Mouse (Mus musculus) limb, embryonic 14.5 days (tissue): Measurements from ENCODE around the gene Aplp1. TPM values are rescaled to one million over a fixed set of nuclear protein-coding genes. Genes with fewer than 3 reads are reported as not detected.
A peak's percentile ranks its signal among the peaks of the same experiment; 100 is the strongest.
"Not testable (repeated sequence)": the region's sequence is repeated elsewhere in the genome, so short reads cannot be mapped to it uniquely, and the experiment has no call there.

Source experiments
- ATAC-seq: fragments of 200-750 bp; cut with Nextera tagmentation; 2 replicates; pipeline ENCODE4 v1.8.0; 2017; ENCODE audit warnings: low read depth, moderate number of reproducible peaks, moderate TSS enrichment; ENCODE audit not compliant: low FRiP score
- DNase-seq: peaks from one replicate; pipeline ENCODE4 v3.0.0-alpha.2; 2015; ENCODE audit warnings: low spot score
- H3K27ac ChIP-seq: fragments of 300-500 bp; sonication (generic); replicated peaks from 2 replicates; pipeline ENCODE4 v1.5.1; 2014; ENCODE audit warnings: low read depth, mild to moderate bottlenecking, low read length, moderate library complexity, mixed read lengths
- H3K27me3 ChIP-seq: fragments of 300-500 bp; sonication (generic); 2 replicates; pipeline ENCODE4 v1.6.1; 2014; ENCODE audit warnings: low read length, mixed read lengths; ENCODE audit not compliant: control insufficient read depth, insufficient read depth
- H3K36me3 ChIP-seq: fragments of 300-500 bp; sonication (generic); 2 replicates; pipeline ENCODE4 v1.6.1; 2014; ENCODE audit warnings: mild to moderate bottlenecking, low read length, moderate library complexity, mixed read lengths; ENCODE audit not compliant: control insufficient read depth, insufficient read depth
- H3K4me1 ChIP-seq: fragments of 300-500 bp; sonication (generic); 2 replicates; pipeline ENCODE4 v1.6.1; 2014; ENCODE audit warnings: antibody characterized with exemption, low read length, mixed read lengths; ENCODE audit not compliant: control insufficient read depth, insufficient read depth
- H3K4me2 ChIP-seq: fragments of 300-500 bp; sonication (generic); replicated peaks from 2 replicates; pipeline ENCODE4 v1.6.1; 2014; ENCODE audit warnings: low read depth, mild to moderate bottlenecking, low read length, moderate library complexity; ENCODE audit not compliant: severe bottlenecking
- H3K4me3 ChIP-seq: fragments of 300-500 bp; sonication (generic); replicated peaks from 2 replicates; pipeline ENCODE4 v1.5.1; 2014; ENCODE audit warnings: low read length
- H3K9ac ChIP-seq: fragments of 300-500 bp; sonication (generic); 2 replicates; pipeline ENCODE4 v1.6.1; 2014; ENCODE audit warnings: mild to moderate bottlenecking, low read depth, low read length, moderate library complexity; ENCODE audit not compliant: severe bottlenecking
- H3K9me3 ChIP-seq: fragments of 300-500 bp; sonication (generic); 2 replicates; pipeline ENCODE4 v1.6.1; 2016; ENCODE audit warnings: low read length; ENCODE audit not compliant: control insufficient read depth
- POLR2A ChIP-seq: fragments of 200-500 bp; IDR thresholded peaks from 2 replicates; pipeline ENCODE4 v1.8.0; 2012; ENCODE audit warnings: inconsistent platforms, mild to moderate bottlenecking, moderate library complexity, borderline replicate concordance; ENCODE audit not compliant: insufficient read depth, insufficient read length; ENCODE audit errors: extremely low read depth
- WGBS: fragments of 180-500 bp; shearing (Covaris S2); extraction: QIAGEN DNeasy Blood & Tissue Kit; methylation state at CpG from one replicate; pipeline ENCODE4 v1.1.7; 2014; 5-methylcytosine and 5-hydroxymethylcytosine counted together
- polyA plus RNA-seq, 2 experiments: library from polyadenylated mRNA; depleted of rRNA in 1 of 2; stranded (reverse) in 1 of 2; unstranded in 1 of 2; fragments of >200 nt; fragmentation: Nextera tagmentation in 1 of 2; extraction: Ambion mirVana in 1 of 2; gene quantifications; 2 replicates each; pipeline versions ENCODE4 v1.2.1 to v1.2.3; 2012 to 2014

Aplp1 gene
- polyA plus RNA-seq, 2 experiments: 31.4 to 41.9 TPM

- 11% methylated on average over 8 of the region's 8 CpGs for WGBS
- H3K27ac ChIP-seq: no peak overlapping the region
- H3K27me3 ChIP-seq: no peaks in the 10 kb centered on the region
- no peak overlapping the region for H3K4me3 ChIP-seq
- no peak for TF ChIP-seq POLR2A
- no peaks in the 10 kb centered on the region for H3K36me3 ChIP-seq
- H3K9me3 ChIP-seq: no peaks in the 10 kb centered on the region
- no peak for ATAC-seq
- peak; percentile 65 for DNase-seq
- H3K4me2 ChIP-seq: no peak overlapping the region
- H3K9ac ChIP-seq: no peak overlapping the region
- no peaks in the 10 kb centered on the region for H3K4me1 ChIP-seq
These were observed 38.9 kb upstream of the Aplp1 start for GRCm38 (mm10) chr7:30484250-30484649.

GRCm38 (mm10) chr7:30477415-30478381 is 32.4 kb upstream of the Aplp1 start:
- Histone ChIP-seq H3K9me3 (no peaks in the 10 kb centered on the region), H3K27me3 (no peaks in the 10 kb centered on the region), H3K4me2 (peak overlapping the region; percentile 43), H3K27ac (no peak overlapping the region), H3K9ac (no peak overlapping the region), H3K36me3 (no peaks in the 10 kb centered on the region), H3K4me1 (no peaks in the 10 kb centered on the region), H3K4me3 (peak overlapping the region; percentile 15)
- DNase-seq: no peak
- WGBS: 5% methylated on average over 31 of the region's 32 CpGs
- TF ChIP-seq POLR2A: no peak
- ATAC-seq: no peak

- not testable (repeated sequence) for H3K4me2 ChIP-seq, H3K27me3 ChIP-seq, H3K36me3 ChIP-seq, ATAC-seq, H3K4me3 ChIP-seq, DNase-seq, H3K9me3 ChIP-seq, H3K9ac ChIP-seq, H3K27ac ChIP-seq, H3K4me1 ChIP-seq
- WGBS: 88% methylated on average over 5 of the region's 7 CpGs
These were observed 30.8 kb upstream of the Aplp1 start for GRCm38 (mm10) chr7:30476136-30476535.

DNA sequence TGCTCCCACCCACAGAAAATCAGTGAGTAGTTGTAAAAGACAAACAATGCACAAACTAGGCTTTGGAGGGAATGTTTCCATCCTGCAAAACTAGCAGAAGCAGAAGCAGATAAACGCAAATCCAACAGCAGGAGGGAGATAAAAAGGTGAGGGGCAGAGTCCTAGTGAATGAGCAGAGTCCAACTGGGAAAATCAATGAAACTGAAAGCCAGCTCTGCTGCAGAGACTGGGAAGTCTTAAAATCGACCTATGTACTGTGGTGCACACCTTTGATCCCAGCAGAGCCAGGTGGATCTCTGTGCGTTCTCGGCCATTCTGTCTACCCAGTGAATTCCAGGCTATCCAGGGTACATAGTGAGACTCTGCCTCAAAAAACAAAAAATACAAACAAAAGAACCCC is 29.7 kb upstream of the Aplp1 start:
- no peak for ATAC-seq
- no peaks in the 10 kb centered on the region for H3K36me3 ChIP-seq
- no peaks in the 10 kb centered on the region for H3K4me1 ChIP-seq
- TF ChIP-seq POLR2A: no peak
- 71% methylated on average over 4 of the region's 4 CpGs for WGBS
- DNase-seq: no peak
- no peak overlapping the region for H3K4me2 ChIP-seq
- no peaks in the 10 kb centered on the region for H3K27me3 ChIP-seq
- no peaks in the 10 kb centered on the region for H3K9me3 ChIP-seq
- no peak overlapping the region for H3K27ac ChIP-seq
- no peak overlapping the region for H3K4me3 ChIP-seq
- H3K9ac ChIP-seq: no peak overlapping the region

- ATAC-seq (no peak), DNase-seq (no peak)
- Histone ChIP-seq H3K27ac (no peak overlapping the region), H3K4me3 (no peak overlapping the region), H3K4me1 (no peaks in the 10 kb centered on the region), H3K36me3 (no peaks in the 10 kb centered on the region), H3K9me3 (no peaks in the 10 kb centered on the region), H3K9ac (no peak overlapping the region), H3K27me3 (peaks cover 9% of the 10 kb centered on the region), H3K4me2 (no peak overlapping the region)
- 39% methylated on average over 5 of the region's 5 CpGs for WGBS
- TF ChIP-seq POLR2A: no peak
These were observed 27.1 kb upstream of the Aplp1 start for GRCm38 (mm10) chr7:30472411-30472810.
